Mouse (Mus musculus): Measurements from ENCODE around the gene Chn1. TPM values are rescaled to one million over a fixed set of nuclear protein-coding genes. Genes with fewer than 3 reads are reported as not detected.

Chn1 gene
- total and polyA plus RNA-seq, 3 experiments = 5.0 to 14.1 TPM; not detected in 1

DNA sequence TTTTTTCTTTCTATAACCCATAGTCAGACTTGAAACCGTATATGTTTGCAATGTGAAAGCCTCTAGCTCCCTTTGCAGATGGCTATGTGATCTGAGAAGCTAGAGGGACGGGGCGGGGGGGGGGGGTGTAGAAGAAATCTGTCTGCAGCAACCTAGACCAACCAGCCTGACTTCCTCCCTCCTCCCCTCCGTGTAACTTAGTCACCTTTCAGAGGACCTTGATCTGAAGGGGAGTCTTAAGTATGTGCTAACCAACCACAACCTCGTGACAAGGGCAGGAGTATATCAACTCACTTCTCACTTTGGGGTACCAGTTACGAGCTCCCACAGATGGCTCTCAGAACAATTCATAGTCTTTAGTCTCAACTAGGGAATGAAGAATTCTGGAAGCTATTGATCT lies 166.8 kb downstream of the Chn1 start:
- Histone ChIP-seq H3K4me1 (ENCODE audit: control insufficient read depth in 1 of 2, insufficient read depth in 2 of 2, low read length in 2 of 2) (peaks cover 0 to 7% of the 10 kb centered on the region in 2 experiments; a peak in 2 of 4 replicates), H3K4me3 (ENCODE audit: control insufficient read depth in 1 of 2, insufficient read depth in 1 of 2, low read depth in 2 of 2, low read length in 2 of 2) (no peak overlapping the region), H3K36me3 (ENCODE audit: control insufficient read depth in 1 of 2, insufficient read depth in 2 of 2, low read length in 2 of 2) (peaks cover 0 to 2% of the 10 kb centered on the region in 2 experiments; a peak in 1 of 4 replicates), H3K9me3 (replicated peaks; ENCODE audit: insufficient read depth, low read length) (no peaks in the 10 kb centered on the region), H3K27ac (ENCODE audit: control insufficient read depth, low read depth, low read length) (no peak overlapping the region), H3K79me2 (ENCODE audit: control insufficient read depth, insufficient read depth, low read length, poor library complexity) (no peaks in the 10 kb centered on the region), H3K27me3 (ENCODE audit: control insufficient read depth in 1 of 2, insufficient read depth in 2 of 2, low read length in 2 of 2) (no peaks in the 10 kb centered on the region), H3K9ac (ENCODE audit: control insufficient read depth, low read depth, low read length, poor library complexity, severe bottlenecking) (no peak overlapping the region)
- TF ChIP-seq USF1 (IDR thresholded peaks at IDR 0.05; ENCODE audit: low read depth, low read length) (no peak), HCFC1 (IDR thresholded peaks at IDR 0.05; ENCODE audit: low read depth, low read length) (no peak), ZC3H11A (IDR thresholded peaks at IDR 0.05; ENCODE audit: low read depth, low read length) (no peak), ZNF384 (IDR thresholded peaks at IDR 0.05; ENCODE audit: low read depth, low read length) (no peak), UBTF (IDR thresholded peaks at IDR 0.05; ENCODE audit: borderline replicate concordance, insufficient read depth, low read depth, low read length) (no peak), NELFE (IDR thresholded peaks at IDR 0.05; ENCODE audit: low read depth, low read length) (no peak), RCOR1 (IDR thresholded peaks at IDR 0.05; ENCODE audit: low read depth, low read length) (no peak), GABPA (IDR thresholded peaks at IDR 0.05; ENCODE audit: low read depth, low read length) (no peak), POLR2AphosphoS2 (IDR thresholded peaks at IDR 0.05; ENCODE audit: low read length) (no peak), POLR2A (IDR thresholded peaks at IDR 0.05; ENCODE audit: control insufficient read depth in 1 of 2, insufficient read depth in 1 of 2, low read depth in 1 of 2, low read length in 2 of 2, poor library complexity in 1 of 2) (no peak)
- no peak for DNase-seq (ENCODE audit: low read depth, low spot score)

DNA sequence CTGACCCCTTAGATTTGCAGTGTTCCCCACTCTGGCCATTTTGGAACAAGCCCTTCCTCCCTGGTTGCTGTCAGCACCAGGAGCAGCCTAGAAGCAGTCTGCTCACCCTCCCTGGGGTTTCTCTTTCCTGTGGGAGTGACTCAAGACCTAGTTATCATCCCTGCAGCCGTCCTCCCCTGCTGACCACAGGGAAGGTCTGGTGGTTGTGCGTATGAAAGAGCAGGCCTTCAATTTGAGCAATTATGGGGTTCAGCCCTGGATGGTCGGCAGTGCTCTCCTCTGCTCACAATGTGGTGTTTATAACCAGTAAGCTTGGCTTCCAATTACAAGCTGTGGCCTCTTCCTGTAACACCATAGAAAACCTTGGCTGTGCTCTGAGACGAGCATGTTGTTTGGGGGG lies 167.5 kb downstream of the Chn1 start:
- TF ChIP-seq SMC3 (IDR thresholded peaks at IDR 0.05; ENCODE audit: low read depth, low read length) = no peak
- TF ChIP-seq TCF12 (IDR thresholded peaks at IDR 0.05; ENCODE audit: low read depth, low read length) = no peak
- TF ChIP-seq POLR2AphosphoS2 (IDR thresholded peaks at IDR 0.05; ENCODE audit: low read length) = no peak
- H3K27me3 ChIP-seq (ENCODE audit: control insufficient read depth in 1 of 2, insufficient read depth in 2 of 2, low read length in 2 of 2) = no peaks in the 10 kb centered on the region
- no peak overlapping the region for H3K4me3 ChIP-seq (ENCODE audit: control insufficient read depth in 1 of 2, insufficient read depth in 1 of 2, low read depth in 2 of 2, low read length in 2 of 2)
- no peak overlapping the region for H3K27ac ChIP-seq (ENCODE audit: control insufficient read depth, low read depth, low read length)
- H3K79me2 ChIP-seq (ENCODE audit: control insufficient read depth, insufficient read depth, low read length, poor library complexity) = no peaks in the 10 kb centered on the region
- no peaks in the 10 kb centered on the region for H3K9me3 ChIP-seq (replicated peaks; ENCODE audit: insufficient read depth, low read length)
- H3K9ac ChIP-seq (ENCODE audit: control insufficient read depth, low read depth, low read length, poor library complexity, severe bottlenecking) = no peak overlapping the region
- no peak for DNase-seq (ENCODE audit: low read depth, low spot score)
- H3K36me3 ChIP-seq (ENCODE audit: control insufficient read depth in 1 of 2, insufficient read depth in 2 of 2, low read length in 2 of 2) = peaks cover 0 to 2% of the 10 kb centered on the region in 2 experiments; a peak in 1 of 4 replicates
- peaks cover 0 to 7% of the 10 kb centered on the region in 2 experiments; a peak in 2 of 4 replicates for H3K4me1 ChIP-seq (ENCODE audit: control insufficient read depth in 1 of 2, insufficient read depth in 2 of 2, low read length in 2 of 2)

DNA sequence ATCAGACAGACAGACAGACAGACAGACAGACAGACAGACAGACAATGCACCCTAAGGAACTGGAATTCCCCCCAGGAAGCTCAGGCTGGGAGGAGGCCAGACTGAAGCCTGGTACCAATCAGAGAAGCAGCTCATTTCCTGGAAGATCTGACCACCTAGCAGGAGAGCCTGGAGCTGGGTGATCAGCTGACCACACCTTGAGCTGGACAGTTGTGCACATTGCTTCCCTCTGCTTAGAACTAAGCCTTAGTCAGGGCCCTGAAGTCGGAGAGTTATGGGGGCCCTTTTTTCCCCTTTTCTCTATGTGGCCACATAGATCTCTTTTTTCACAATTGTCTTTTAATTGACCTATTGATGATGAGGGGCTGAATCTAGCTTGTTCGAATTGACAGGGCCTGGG lies 168.0 kb downstream of the Chn1 start:
- Histone ChIP-seq H3K9ac (ENCODE audit: control insufficient read depth, low read depth, low read length, poor library complexity, severe bottlenecking) (no peak overlapping the region), H3K27me3 (ENCODE audit: control insufficient read depth in 1 of 2, insufficient read depth in 2 of 2, low read length in 2 of 2) (no peaks in the 10 kb centered on the region), H3K36me3 (ENCODE audit: control insufficient read depth in 1 of 2, insufficient read depth in 2 of 2, low read length in 2 of 2) (peaks cover 0 to 2% of the 10 kb centered on the region in 2 experiments; a peak in 1 of 4 replicates), H3K4me3 (ENCODE audit: control insufficient read depth in 1 of 2, insufficient read depth in 1 of 2, low read depth in 2 of 2, low read length in 2 of 2) (no peak overlapping the region), H3K79me2 (ENCODE audit: control insufficient read depth, insufficient read depth, low read length, poor library complexity) (no peaks in the 10 kb centered on the region), H3K27ac (ENCODE audit: control insufficient read depth, low read depth, low read length) (no peak overlapping the region), H3K9me3 (replicated peaks; ENCODE audit: insufficient read depth, low read length) (no peaks in the 10 kb centered on the region), H3K4me1 (ENCODE audit: control insufficient read depth in 1 of 2, insufficient read depth in 2 of 2, low read length in 2 of 2) (peaks cover 0 to 7% of the 10 kb centered on the region in 2 experiments; a peak in 2 of 4 replicates)
- DNase-seq (ENCODE audit: low read depth, low spot score) = no peak
- TF ChIP-seq UBTF (IDR thresholded peaks at IDR 0.05; ENCODE audit: borderline replicate concordance, insufficient read depth, low read depth, low read length) (no peak), ELF1 (IDR thresholded peaks at IDR 0.05; ENCODE audit: low read depth, low read length) (no peak), POLR2A (IDR thresholded peaks at IDR 0.05; ENCODE audit: control insufficient read depth in 1 of 2, insufficient read depth in 1 of 2, low read depth in 1 of 2, low read length in 2 of 2, poor library complexity in 1 of 2) (no peak), ETS1 (IDR thresholded peaks at IDR 0.05; ENCODE audit: low read depth, low read length) (no peak), RAD21 (IDR thresholded peaks at IDR 0.05; ENCODE audit: low read depth, low read length) (no peak), MYC (IDR thresholded peaks at IDR 0.05; ENCODE audit: low read depth, low read length) (no peak), GABPA (IDR thresholded peaks at IDR 0.05; ENCODE audit: low read depth, low read length) (no peak), ZC3H11A (IDR thresholded peaks at IDR 0.05; ENCODE audit: low read depth, low read length) (no peak), POLR2AphosphoS2 (IDR thresholded peaks at IDR 0.05; ENCODE audit: low read length) (no peak), MAZ (IDR thresholded peaks at IDR 0.05; ENCODE audit: low read depth, low read length) (no peak), SMC3 (IDR thresholded peaks at IDR 0.05; ENCODE audit: low read depth, low read length) (no peak), BHLHE40 (IDR thresholded peaks at IDR 0.05; ENCODE audit: borderline replicate concordance, low read depth, low read length) (no peak), CTCF (IDR thresholded peaks at IDR 0.05 in 2 of 3, conservative IDR thresholded peaks at IDR 0.05 in 1 of 3; ENCODE audit: control insufficient read depth in 1 of 3, insufficient read depth in 1 of 3, low read depth in 2 of 3, low read length in 3 of 3, poor library complexity in 1 of 3, severe bottlenecking in 1 of 3) (no peak), MYB (IDR thresholded peaks at IDR 0.05; ENCODE audit: low read depth, low read length) (no peak), TBP (IDR thresholded peaks at IDR 0.05; ENCODE audit: low read depth, low read length) (no peak), ZKSCAN1 (IDR thresholded peaks at IDR 0.05; ENCODE audit: low read depth, low read length) (no peak), KAT2A (conservative IDR thresholded peaks at IDR 0.05; ENCODE audit: low read depth, low read length) (no peak), USF2 (IDR thresholded peaks at IDR 0.05; ENCODE audit: borderline replicate concordance in 1 of 2, insufficient read depth in 1 of 2, low read depth in 1 of 2, low read length in 2 of 2) (no peak)

All from MEL (cell line).